Mouse (Mus musculus): ENCODE results near the gene Clec10a.

GRCm38 (mm10) chr11:70180496-70180895 is 24.5 kb downstream of the Clec10a start:
- TF ChIP-seq CTCF (IDR thresholded peaks at IDR 0.05; ENCODE audit: low read depth) = no peak
- no peak for TF ChIP-seq EP300 (IDR thresholded peaks at IDR 0.05; ENCODE audit: low read depth)

Data from liver, embryonic 14.5 days (tissue).